Comparison of ENCODE assay signal across 9 mouse cellular contexts in the genomic region with DNA sequence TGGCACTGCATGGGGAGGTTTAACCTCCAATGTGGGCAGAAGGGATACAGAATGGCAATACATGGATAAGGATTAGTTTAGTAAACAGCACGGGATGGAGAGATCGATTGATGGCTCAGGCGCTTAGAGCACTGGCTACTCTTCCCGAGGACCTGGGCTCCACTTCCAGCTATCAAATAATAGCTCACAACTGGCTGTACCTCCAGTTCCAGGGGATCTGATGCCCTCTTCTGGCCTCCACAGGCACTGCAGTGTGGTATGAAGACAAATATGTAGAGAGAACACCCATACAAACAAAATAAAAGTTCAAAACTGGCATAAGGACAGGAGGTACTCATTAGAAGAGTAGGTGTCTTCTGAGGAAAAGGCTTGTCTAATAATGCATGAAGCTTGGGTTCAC. TPM values are rescaled to one million over a fixed set of nuclear protein-coding genes. Genes with fewer than 3 reads are reported as not detected.
DNase-seq lines count a peak whose midpoint lies in the region; ATAC-seq and TF ChIP-seq lines count a peak whose summit lies in the region.
"Had no signal": no experiment of that assay in that cellular context is flagged by ENCODE, and none has a peak within 500 bp of the region (broad histone marks: within the 10 kb centered on the region; RNA-seq: fewer than 3 reads in every experiment).

No protein-coding gene starts in this region.

- no peak for TF ChIP-seq EP300 in CH12.LX (IDR thresholded peaks at IDR 0.05; ENCODE audit: low read length)

- TF ChIP-seq POLR2A in CH12.LX (IDR thresholded peaks at IDR 0.05; ENCODE audit: low read depth, low read length) = no peak
- no peak for TF ChIP-seq POLR2A in lung, adult 2 months (IDR thresholded peaks at IDR 0.05; ENCODE audit: borderline replicate concordance, extremely low read depth, low read depth, low read length)

- H3K4me1 ChIP-seq in CH12.LX (ENCODE audit: control insufficient read depth in 1 of 2, insufficient read depth in 2 of 2) = no peaks in the 10 kb centered on the region; a peak in 1 of 4 replicates
- H3K4me1 ChIP-seq in lung, adult 2 months (ENCODE audit: control insufficient read depth, insufficient read depth, low read length) = peaks cover 3% of the 10 kb centered on the region; the same call in 1 of the 2 replicates

- DNase-seq in layer of hippocampus, adult 11-12 months (ENCODE audit: low spot score) = peak; percentile 46
- DNase-seq in layer of hippocampus, adult 9-11 months = no peak
- DNase-seq in CH12.LX (ENCODE audit: extremely low read depth) = peak; percentile 36
- DNase-seq in R1 (ENCODE audit: low read depth, low spot score) = peak; percentile 63
- DNase-seq in lung, adult 2 months = peak; percentile 50
- DNase-seq in thymus, postnatal 0 days (ENCODE audit: low spot score) = peak; percentile 55

- H3K4me3 ChIP-seq in CH12.LX (replicated peaks in 1 of 3; ENCODE audit: low read depth in 2 of 3, low read length in 2 of 3, poor library complexity in 1 of 3) = no peak overlapping the region
- H3K4me3 ChIP-seq in lung, adult 2 months (replicated peaks; ENCODE audit: extremely low read depth, low read depth, low read length) = no peak overlapping the region

- 67% methylated on average over 4 of the region's 4 CpGs for WGBS in lung, adult 2 months

- no peaks in the 10 kb centered on the region for H3K9me3 ChIP-seq in CH12.LX (replicated peaks; ENCODE audit: low read length)

- peaks cover 45 to 83% of the 10 kb centered on the region in 2 experiments for H3K36me3 ChIP-seq in CH12.LX (replicated peaks in 1 of 2; ENCODE audit: control insufficient read depth in 1 of 2, insufficient read depth in 1 of 2, low read length in 1 of 2)

- H3K4me2 ChIP-seq in CH12.LX (ENCODE audit: insufficient read depth, low read depth, poor library complexity, severe bottlenecking) = no peak overlapping the region

- ATAC-seq in erythroid progenitor cell, adult 5-6 weeks (replicated peaks; ENCODE audit: low FRiP score, poor library complexity, severe bottlenecking) = peak; percentile 73

- H3K9ac ChIP-seq in CH12.LX (ENCODE audit: insufficient read depth, low read depth) = no peak overlapping the region

- no peaks in the 10 kb centered on the region for H3K27me3 ChIP-seq in CH12.LX (replicated peaks)

- in situ Hi-C loops in CH12.LX (cut with MboI; ENCODE audit: low pct_ligation_motif_present, low pct_unique_long_range_greater_than_20kb, low sequenced_read_pairs) = no loop called here

- TF ChIP-seq CTCF in CH12.LX (conservative IDR thresholded peaks at IDR 0.05 in 1 of 2, IDR thresholded peaks at IDR 0.05 in 1 of 2; ENCODE audit: low read depth in 2 of 2, low read length in 2 of 2) = peak; percentile 66 to 69; a peak in 3 of 4 replicates
- peak; percentile 72 for TF ChIP-seq CTCF in lung, adult 2 months (IDR thresholded peaks at IDR 0.05; ENCODE audit: insufficient read depth, low read length)

- peaks cover 2% of the 10 kb centered on the region for H3K79me2 ChIP-seq in CH12.LX (replicated peaks; ENCODE audit: control insufficient read depth, extremely low read depth, insufficient read depth, poor library complexity, severe bottlenecking)

- dilution Hi-C loops in CH12.LX (cut with MboI; ENCODE audit: extremely low pct_ligation_motif_present, extremely low pct_unique_long_range_greater_than_20kb, low sequenced_read_pairs) = no loop called here

- H3K27ac ChIP-seq in CH12.LX (ENCODE audit: insufficient read depth, low read depth) = no peak overlapping the region
- H3K27ac ChIP-seq: macrophage had no signal

- peak; percentile 41 for TF ChIP-seq RAD21 in CH12.LX (IDR thresholded peaks at IDR 0.05; ENCODE audit: low read depth, low read length)

TF ChIP-seq in CH12.LX, 34 proteins besides CTCF, POLR2A, EP300 and RAD21:
- TF ChIP-seq SMC3 (IDR thresholded peaks at IDR 0.05; ENCODE audit: low read depth, low read length) = peak; percentile 58
- no peak for TF ChIP-seq HCFC1 (IDR thresholded peaks at IDR 0.05; ENCODE audit: low read depth, low read length)
TF ChIP-seq in CH12.LX: peak in this region for 1.

RNA-seq across cellular contexts. Expression of a gene that starts 16.6 kb away (rescaled TPM):
- total RNA-seq in CH12.LX (2012; rRNA removed) = 33.1 and 37.4 TPM in 2 replicates
- total RNA-seq in CH12.LX (2014; rRNA removed) = 56.0 and 59.1 TPM in 2 replicates
- 60.7 and 63.3 TPM in 2 replicates for polyA plus RNA-seq in CH12.LX (2012; ENCODE audit: insufficient read length, low read depth)
- 45.7 and 46.9 TPM in 2 replicates for total RNA-seq in erythroid progenitor cell, adult 5-6 weeks (2015; ENCODE audit: low replicate concordance)
- 16.3 and 29.4 TPM in 2 replicates for total RNA-seq in erythroid progenitor cell, adult 5-6 weeks (2017; ENCODE audit: low replicate concordance)
- 49.8 and 50.5 TPM in 2 replicates for polyA plus RNA-seq in lung, adult 2 months (2012; rRNA removed)
- polyA plus RNA-seq in thymus, postnatal 0 days (2015; fragmentation: Nextera tagmentation; extraction: Ambion mirVana) = 101 TPM in 2 replicates

RNA-seq across cellular contexts. Expression of a gene that starts 17.4 kb away (rescaled TPM):
- total RNA-seq in CH12.LX (2012; rRNA removed) (118 and 148 TPM in 2 replicates), CH12.LX (2014; rRNA removed) (74.0 and 85.6 TPM in 2 replicates)
- polyA plus RNA-seq in CH12.LX (2012; ENCODE audit: insufficient read length, low read depth) = 324 and 364 TPM in 2 replicates
- 153 and 270 TPM in 2 replicates for total RNA-seq in erythroid progenitor cell, adult 5-6 weeks (2015; ENCODE audit: low replicate concordance)
- total RNA-seq in erythroid progenitor cell, adult 5-6 weeks (2017; ENCODE audit: low replicate concordance) = 381 and 431 TPM in 2 replicates
- polyA plus RNA-seq in lung, adult 2 months (2012; rRNA removed) = 100 and 121 TPM in 2 replicates
- 137 and 173 TPM in 2 replicates for polyA plus RNA-seq in thymus, postnatal 0 days (2015; fragmentation: Nextera tagmentation; extraction: Ambion mirVana)

RNA-seq across cellular contexts. Expression of a gene that starts 28.2 kb away (rescaled TPM):
- total RNA-seq in CH12.LX (2012; rRNA removed) (1.5 and 1.6 TPM in 2 replicates), CH12.LX (2014; rRNA removed) (1.0 and 1.2 TPM in 2 replicates)
- 4.9 and 5.4 TPM in 2 replicates for polyA plus RNA-seq in CH12.LX (2012; ENCODE audit: insufficient read length, low read depth)
- total RNA-seq in erythroid progenitor cell, adult 5-6 weeks (2015; ENCODE audit: low replicate concordance) = 1.4 and 2.1 TPM in 2 replicates
- total RNA-seq in erythroid progenitor cell, adult 5-6 weeks (2017; ENCODE audit: low replicate concordance) = 2.8 and 14.1 TPM in 2 replicates
- 2.8 and 2.9 TPM in 2 replicates for polyA plus RNA-seq in lung, adult 2 months (2012; rRNA removed)
- 5.2 and 5.4 TPM in 2 replicates for polyA plus RNA-seq in thymus, postnatal 0 days (2015; fragmentation: Nextera tagmentation; extraction: Ambion mirVana)

RNA-seq across cellular contexts. Expression of a gene that starts 28.6 kb away (rescaled TPM):
- not detected in 2 replicates for total RNA-seq in CH12.LX (2012; rRNA removed)
- total RNA-seq in CH12.LX (2014; rRNA removed) = not detected in 2 replicates
- polyA plus RNA-seq in CH12.LX (2012; ENCODE audit: insufficient read length, low read depth) = 1.9 and 2.5 TPM in 2 replicates
- total RNA-seq in erythroid progenitor cell, adult 5-6 weeks (2015; ENCODE audit: low replicate concordance) = not detected in 2 replicates
- not detected in 2 replicates for total RNA-seq in erythroid progenitor cell, adult 5-6 weeks (2017; ENCODE audit: low replicate concordance)
- polyA plus RNA-seq in lung, adult 2 months (2012; rRNA removed) = not detected in 2 replicates
- polyA plus RNA-seq in thymus, postnatal 0 days (2015; fragmentation: Nextera tagmentation; extraction: Ambion mirVana) = not detected in 2 replicates
- total RNA-seq: gastrocnemius, adult 8-10 months had no signal
- polyA plus RNA-seq: macrophage had no signal

RNA-seq across cellular contexts. Expression of a gene that starts 29.3 kb away (rescaled TPM):
- total RNA-seq in CH12.LX (2012; rRNA removed) (not detected in 2 replicates), CH12.LX (2014; rRNA removed) (not detected in 2 replicates)
- polyA plus RNA-seq in CH12.LX (2012; ENCODE audit: insufficient read length, low read depth) = not detected in 2 replicates
- total RNA-seq in erythroid progenitor cell, adult 5-6 weeks (2015; ENCODE audit: low replicate concordance) = not detected in 2 replicates
- total RNA-seq in erythroid progenitor cell, adult 5-6 weeks (2017; ENCODE audit: low replicate concordance) = not detected in 2 replicates
- 0.43 and 0.56 TPM in 2 replicates for polyA plus RNA-seq in lung, adult 2 months (2012; rRNA removed)
- 0.09 and 0.18 TPM in 2 replicates for polyA plus RNA-seq in thymus, postnatal 0 days (2015; fragmentation: Nextera tagmentation; extraction: Ambion mirVana)
- total RNA-seq: gastrocnemius, adult 8-10 months had no signal
- polyA plus RNA-seq: macrophage had no signal
